Mouse (Mus musculus) E14TG2a.4 (cell line): ENCODE measurements around the gene Bcl9.
A peak's percentile ranks its signal among the peaks of the same experiment; 100 is the strongest.

Source experiments
- H3K27me3 ChIP-seq: 2 replicates; pipeline ENCODE4 v1.6.1; 2014; ENCODE audit warnings: low read length, control low read depth; ENCODE audit not compliant: insufficient read depth
- H3K36me3 ChIP-seq: 2 replicates; pipeline ENCODE4 v1.6.1; 2014; ENCODE audit warnings: low read length, control low read depth; ENCODE audit not compliant: insufficient read depth
- H3K4me1 ChIP-seq: replicated peaks from 2 replicates; pipeline ENCODE4 v1.6.1; 2014; ENCODE audit warnings: low read depth, low read length, control low read depth
- H3K4me3 ChIP-seq: replicated peaks from 2 replicates; pipeline ENCODE4 v1.5.1; 2014; ENCODE audit warnings: mild to moderate bottlenecking, low read length
- H3K9me3 ChIP-seq: 2 replicates; pipeline ENCODE4 v1.6.1; 2014; ENCODE audit warnings: low read length, control low read depth
- CTCF ChIP-seq: conservative IDR thresholded peaks from 2 replicates; pipeline ENCODE4 v1.5.1; 2014; ENCODE audit warnings: low read length
- NANOG ChIP-seq: IDR thresholded peaks from 2 replicates; pipeline ENCODE4 v1.6.1; 2014; ENCODE audit warnings: borderline replicate concordance, low read length, mixed read lengths
- POU5F1 ChIP-seq: IDR thresholded peaks from 2 replicates; pipeline ENCODE4 v1.6.1; 2014; ENCODE audit warnings: low read length, borderline replicate concordance

Gene Bcl9

DNA sequence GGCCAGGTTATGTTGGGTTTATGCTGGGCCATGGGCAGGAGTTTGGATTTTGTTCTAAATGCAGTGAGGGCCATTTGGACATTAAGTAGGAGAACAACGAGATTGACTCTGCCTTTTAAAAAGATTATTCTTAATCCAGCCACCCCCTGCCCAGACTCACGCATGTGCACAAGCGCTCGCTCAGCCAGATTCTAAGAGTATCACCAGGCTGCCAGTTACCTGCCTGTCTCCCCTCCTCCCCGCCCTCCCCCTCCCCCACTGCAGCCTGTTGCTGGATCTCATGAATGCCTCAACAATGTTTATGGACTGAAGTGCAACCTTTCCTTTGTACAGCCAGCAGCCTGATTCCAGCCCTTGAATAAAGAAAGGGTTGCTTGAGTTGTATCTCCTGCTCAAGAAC, 22.0 kb downstream of the Bcl9 start:
- 0 out of 2 replicates have a peak, but pooled peaks cover 3% of the 10 kb centered on the region for H3K4me1 ChIP-seq
- H3K4me3 ChIP-seq, result no peak overlapping the region
- no peaks in the 10 kb centered on the region for H3K36me3 ChIP-seq
- no peaks in the 10 kb centered on the region for H3K27me3 ChIP-seq
- no peaks in the 10 kb centered on the region for H3K9me3 ChIP-seq
- no peak for TF ChIP-seq NANOG
- TF ChIP-seq CTCF, result no peak
- TF ChIP-seq POU5F1, result no peak

DNA sequence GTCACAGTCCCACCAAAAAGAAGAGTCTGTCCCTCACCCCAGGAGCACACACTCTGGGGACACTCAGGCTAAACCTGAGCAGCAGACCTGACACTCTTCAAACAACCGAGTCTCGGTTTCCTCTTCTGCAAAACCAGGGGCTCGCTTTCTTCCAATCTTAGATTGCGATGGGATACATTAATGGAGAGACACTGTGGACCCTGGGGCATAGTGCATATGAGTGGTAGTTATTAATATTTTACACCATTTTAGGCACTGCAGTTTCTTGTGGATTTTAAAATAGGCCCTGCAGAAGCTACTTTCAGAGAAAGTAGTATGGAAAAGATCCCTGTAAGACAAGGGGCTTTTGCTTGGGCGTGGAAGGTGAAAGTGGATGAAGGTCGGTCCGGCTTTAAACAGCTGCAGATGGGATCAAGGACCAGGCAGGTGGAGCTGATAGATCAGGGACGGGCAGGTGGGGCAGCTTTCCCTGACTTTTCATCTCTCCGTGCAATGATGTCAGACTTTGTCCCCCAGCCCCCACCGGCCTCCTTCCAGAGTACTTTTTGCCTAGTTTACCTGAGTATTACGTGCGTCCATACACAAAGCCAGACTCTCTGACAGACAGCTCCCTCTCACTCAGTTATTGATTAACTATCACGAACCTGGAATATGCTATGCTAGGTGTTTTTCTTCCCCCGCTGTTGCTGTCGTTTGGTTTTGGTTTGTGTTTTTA, 23.0 kb downstream of the Bcl9 start:
- no peaks in the 10 kb centered on the region for H3K9me3 ChIP-seq
- 0 out of 2 replicates have a peak, but pooled peaks cover 6% of the 10 kb centered on the region for H3K4me1 ChIP-seq
- TF ChIP-seq CTCF (no peak), POU5F1 (no peak), NANOG (no peak)
- no peaks in the 10 kb centered on the region for H3K36me3 ChIP-seq
- no peak overlapping the region for H3K4me3 ChIP-seq
- no peaks in the 10 kb centered on the region for H3K27me3 ChIP-seq

GRCm38 (mm10) chr3:97273876-97274275, 23.8 kb downstream of the Bcl9 start:
- peaks cover 14% of the 10 kb centered on the region for H3K4me1 ChIP-seq
- no peaks in the 10 kb centered on the region for H3K36me3 ChIP-seq
- no peak overlapping the region for H3K4me3 ChIP-seq
- no peaks in the 10 kb centered on the region for H3K27me3 ChIP-seq
- no peaks in the 10 kb centered on the region for H3K9me3 ChIP-seq
- no peak for TF ChIP-seq POU5F1
- TF ChIP-seq CTCF, result no peak
- TF ChIP-seq NANOG, result no peak

- H3K27me3 ChIP-seq, result no peaks in the 10 kb centered on the region
- H3K9me3 ChIP-seq, result no peaks in the 10 kb centered on the region
- H3K4me3 ChIP-seq, result no peak overlapping the region
- no peaks in the 10 kb centered on the region for H3K36me3 ChIP-seq
- H3K4me1 ChIP-seq, result peaks cover 23% of the 10 kb centered on the region
- TF ChIP-seq NANOG (no peak), CTCF (no peak), POU5F1 (no peak)
Measured at GRCm38 (mm10) chr3:97265667-97266415, 31.9 kb downstream of the Bcl9 start.

DNA sequence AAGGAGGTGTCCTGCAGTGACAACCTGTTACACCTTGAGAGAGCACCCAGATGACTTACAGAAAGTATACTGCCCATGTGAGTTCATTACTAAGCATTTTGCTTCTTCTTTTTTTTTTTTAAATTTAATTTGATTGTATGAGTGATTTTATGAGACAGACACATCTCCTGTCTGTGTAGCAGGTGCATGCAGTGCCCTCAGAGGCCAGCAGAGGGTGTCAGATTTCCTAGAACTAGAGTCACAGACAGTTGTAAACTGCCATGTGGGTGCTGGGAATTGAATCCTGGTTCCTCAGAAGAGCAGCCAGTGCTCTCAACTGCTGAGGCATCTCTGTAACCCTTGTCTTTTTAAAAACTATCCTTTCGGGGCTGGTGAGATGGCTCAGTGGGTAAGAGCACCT, 35.5 kb downstream of the Bcl9 start:
- no peaks in the 10 kb centered on the region for H3K36me3 ChIP-seq
- no peak overlapping the region for H3K4me3 ChIP-seq
- no peaks in the 10 kb centered on the region for H3K27me3 ChIP-seq
- TF ChIP-seq NANOG, result no peak
- TF ChIP-seq POU5F1, result no peak
- TF ChIP-seq CTCF, result peak; percentile 63
- peaks cover 4% of the 10 kb centered on the region; the same call in 1 of the 2 replicates for H3K9me3 ChIP-seq
- no peaks in the 10 kb centered on the region for H3K4me1 ChIP-seq

GRCm38 (mm10) chr3:97255706-97256339, 41.9 kb downstream of the Bcl9 start:
- Histone ChIP-seq H3K27me3 (peaks cover 3% of the 10 kb centered on the region; the same call in 1 of the 2 replicates), H3K9me3 (peaks cover 4% of the 10 kb centered on the region; the same call in 1 of the 2 replicates), H3K4me1 (peaks cover 31% of the 10 kb centered on the region), H3K36me3 (no peaks in the 10 kb centered on the region), H3K4me3 (no peak overlapping the region)
- TF ChIP-seq CTCF, result no peak
- TF ChIP-seq POU5F1, result no peak
- no peak for TF ChIP-seq NANOG

DNA sequence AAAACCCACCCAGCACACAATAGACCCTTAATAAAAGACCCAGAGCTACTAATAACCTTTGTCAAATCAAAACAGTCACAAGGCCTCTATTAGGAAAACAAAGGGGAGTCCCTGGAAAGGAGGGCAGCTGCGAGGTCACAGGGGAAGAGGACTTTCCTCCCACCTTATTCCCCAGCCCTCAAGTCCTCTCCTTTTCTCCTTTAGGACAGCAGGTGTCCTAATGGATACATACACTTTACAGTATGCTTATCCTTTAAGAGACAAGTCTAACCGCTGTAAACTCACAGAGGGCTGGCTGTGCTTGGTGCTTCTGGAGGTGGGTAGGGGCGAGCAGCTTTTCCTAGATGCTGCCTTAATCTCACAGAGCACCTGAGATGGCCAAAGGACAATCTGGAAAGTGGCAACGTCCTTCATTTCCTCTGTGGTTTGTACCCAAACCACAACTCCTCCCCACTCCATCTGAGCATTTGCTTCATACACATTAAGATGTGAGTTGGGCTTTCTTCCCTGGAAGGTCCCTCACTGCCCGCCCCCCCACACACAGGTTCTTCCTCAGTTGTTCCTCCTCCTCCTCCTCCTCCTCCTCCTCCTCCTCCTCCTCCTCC, 42.8 kb downstream of the Bcl9 start:
- peaks cover 3% of the 10 kb centered on the region; the same call in 1 of the 2 replicates for H3K27me3 ChIP-seq
- H3K9me3 ChIP-seq, result peaks cover 4% of the 10 kb centered on the region; the same call in 1 of the 2 replicates
- H3K4me3 ChIP-seq, result no peak overlapping the region
- TF ChIP-seq NANOG (no peak), CTCF (no peak), POU5F1 (no peak)
- peaks cover 31% of the 10 kb centered on the region for H3K4me1 ChIP-seq
- no peaks in the 10 kb centered on the region for H3K36me3 ChIP-seq
